Mouse (Mus musculus) erythroblast, embryonic 14.5 days (primary cell): ENCODE measurements around the gene Nelfb.

Experiments used
- GATA1 ChIP-seq: IDR thresholded peaks from 2 replicates; pipeline ENCODE4 v1.6.1; 2012; ENCODE audit warnings: low read length, inconsistent platforms, mixed read lengths
- TAL1 ChIP-seq: IDR thresholded peaks from 3 replicates; pipeline ENCODE4 v1.6.1; 2012; ENCODE audit warnings: low read length, inconsistent platforms, mixed read lengths

DNA sequence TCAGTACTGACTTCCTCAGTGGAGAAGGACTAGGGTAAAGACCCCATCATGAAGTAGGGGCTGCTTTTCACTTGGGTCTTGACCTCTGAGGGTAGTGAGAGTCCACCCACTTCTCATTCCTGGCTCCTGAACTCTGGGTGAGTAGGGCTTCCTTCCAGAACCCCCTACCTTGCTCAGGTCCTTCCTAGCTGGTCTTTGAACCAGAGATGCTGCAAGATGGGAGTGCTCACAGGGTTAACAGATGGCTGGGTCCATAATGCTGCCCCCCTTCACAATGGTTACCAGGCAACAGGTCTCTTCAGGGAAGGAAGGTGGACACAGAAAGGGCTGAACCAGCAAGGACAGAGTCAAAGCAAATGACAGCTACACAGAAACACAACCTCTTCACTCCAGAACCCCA, 7.2 kb upstream of the Nelfb start, which contains the start of gene Fam166a:
- no peak for TF ChIP-seq GATA1
- TF ChIP-seq TAL1 = no peak
